Mouse (Mus musculus): ENCODE measurements around the gene Olfml1. TPM values are rescaled to one million over a fixed set of nuclear protein-coding genes. Genes with fewer than 3 reads are reported as not detected.

Olfml1 gene
- total and polyA plus RNA-seq, 3 experiments: not detected

DNA sequence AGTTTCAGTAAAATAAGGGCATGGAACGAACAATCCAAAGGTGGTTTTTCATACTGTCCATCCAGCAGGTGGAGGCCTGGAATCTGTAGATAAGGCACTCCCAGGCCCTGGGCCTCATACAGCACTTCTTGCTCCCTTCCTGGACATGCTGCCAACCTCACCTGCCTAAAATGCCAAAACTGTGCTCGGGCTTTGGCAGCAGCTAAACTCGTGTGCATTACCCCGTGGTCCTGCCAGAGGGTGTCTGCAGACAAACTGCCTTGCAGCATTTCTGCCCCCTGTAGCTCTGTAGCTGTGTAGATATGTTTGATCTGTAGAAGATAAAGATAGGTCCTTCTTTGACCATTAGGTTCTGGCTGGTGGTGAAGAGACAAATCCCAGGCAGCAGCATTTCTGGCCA, 1.7 kb downstream of the Olfml1 start:
- TF ChIP-seq MAX (IDR thresholded peaks at IDR 0.05; ENCODE audit: low read length): no peak
- TF ChIP-seq POLR2A (IDR thresholded peaks at IDR 0.05; ENCODE audit: control insufficient read depth in 1 of 2, insufficient read depth in 1 of 2, low read depth in 1 of 2, low read length in 2 of 2, poor library complexity in 1 of 2): no peak
- TF ChIP-seq MXI1 (IDR thresholded peaks at IDR 0.05; ENCODE audit: low read depth, low read length): no peak
- no peak for TF ChIP-seq MEF2A (IDR thresholded peaks at IDR 0.05; ENCODE audit: extremely low read depth, insufficient replicate concordance, low read depth, low read length, poor library complexity, severe bottlenecking)
- TF ChIP-seq KAT2A (conservative IDR thresholded peaks at IDR 0.05; ENCODE audit: low read depth, low read length): no peak
- no peak for DNase-seq (ENCODE audit: low read depth, low spot score)
- no peaks in the 10 kb centered on the region for H3K27me3 ChIP-seq (ENCODE audit: control insufficient read depth in 1 of 2, insufficient read depth in 2 of 2, low read length in 2 of 2)
- no peaks in the 10 kb centered on the region for H3K9me3 ChIP-seq (replicated peaks; ENCODE audit: insufficient read depth, low read length)
- no peaks in the 10 kb centered on the region for H3K36me3 ChIP-seq (ENCODE audit: control insufficient read depth in 1 of 2, insufficient read depth in 2 of 2, low read length in 2 of 2)
- no peak overlapping the region for H3K4me3 ChIP-seq (ENCODE audit: control insufficient read depth in 1 of 2, insufficient read depth in 1 of 2, low read depth in 2 of 2, low read length in 2 of 2)
- H3K27ac ChIP-seq (ENCODE audit: control insufficient read depth, low read depth, low read length): no peak overlapping the region
- no peaks in the 10 kb centered on the region for H3K79me2 ChIP-seq (ENCODE audit: control insufficient read depth, insufficient read depth, low read length, poor library complexity)
- no peaks in the 10 kb centered on the region for H3K4me1 ChIP-seq (ENCODE audit: control insufficient read depth in 1 of 2, insufficient read depth in 2 of 2, low read length in 2 of 2)
- no peak overlapping the region for H3K9ac ChIP-seq (ENCODE audit: control insufficient read depth, low read depth, low read length, poor library complexity, severe bottlenecking)

DNA sequence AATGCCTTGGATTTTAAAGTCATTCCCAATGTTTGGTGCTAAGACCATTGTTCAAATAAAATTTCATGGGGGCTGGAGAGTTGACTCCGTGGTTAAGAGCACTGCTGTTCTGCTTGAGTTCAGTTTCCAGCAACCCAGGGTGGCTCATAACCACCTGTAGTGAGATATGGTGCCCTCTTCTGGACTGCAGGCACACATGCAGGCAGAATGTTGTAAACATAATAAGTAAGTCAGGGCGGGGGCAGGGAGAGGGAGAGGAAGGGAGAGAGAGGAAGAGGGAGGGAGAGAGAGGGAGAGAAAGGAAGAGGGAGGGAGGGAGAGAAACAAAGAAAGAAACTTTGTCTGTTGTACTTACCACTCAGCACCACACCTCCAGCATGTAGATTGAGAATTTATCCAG, 6.6 kb downstream of the Olfml1 start:
- Histone ChIP-seq H3K4me3 (ENCODE audit: control insufficient read depth in 1 of 2, insufficient read depth in 1 of 2, low read depth in 2 of 2, low read length in 2 of 2) (no peak overlapping the region), H3K9ac (ENCODE audit: control insufficient read depth, low read depth, low read length, poor library complexity, severe bottlenecking) (no peak overlapping the region), H3K4me1 (ENCODE audit: control insufficient read depth in 1 of 2, insufficient read depth in 2 of 2, low read length in 2 of 2) (no peaks in the 10 kb centered on the region), H3K79me2 (ENCODE audit: control insufficient read depth, insufficient read depth, low read length, poor library complexity) (no peaks in the 10 kb centered on the region), H3K27me3 (ENCODE audit: control insufficient read depth in 1 of 2, insufficient read depth in 2 of 2, low read length in 2 of 2) (no peaks in the 10 kb centered on the region), H3K9me3 (replicated peaks; ENCODE audit: insufficient read depth, low read length) (no peaks in the 10 kb centered on the region), H3K27ac (ENCODE audit: control insufficient read depth, low read depth, low read length) (no peak overlapping the region), H3K36me3 (ENCODE audit: control insufficient read depth in 1 of 2, insufficient read depth in 2 of 2, low read length in 2 of 2) (no peaks in the 10 kb centered on the region)
- TF ChIP-seq ETS1 (IDR thresholded peaks at IDR 0.05; ENCODE audit: low read depth, low read length) (no peak), MAZ (IDR thresholded peaks at IDR 0.05; ENCODE audit: low read depth, low read length) (no peak), UBTF (IDR thresholded peaks at IDR 0.05; ENCODE audit: borderline replicate concordance, insufficient read depth, low read depth, low read length) (no peak), CHD2 (IDR thresholded peaks at IDR 0.05; ENCODE audit: low read length) (no peak), RAD21 (IDR thresholded peaks at IDR 0.05; ENCODE audit: low read depth, low read length) (no peak), JUND (IDR thresholded peaks at IDR 0.05; ENCODE audit: low read depth, low read length) (no peak), USF1 (IDR thresholded peaks at IDR 0.05; ENCODE audit: low read depth, low read length) (no peak), EP300 (IDR thresholded peaks at IDR 0.05; ENCODE audit: low read depth in 1 of 2, low read length in 2 of 2) (no peak), MYC (IDR thresholded peaks at IDR 0.05; ENCODE audit: low read depth, low read length) (no peak), NRF1 (IDR thresholded peaks at IDR 0.05; ENCODE audit: insufficient read depth, low read depth, low read length, poor library complexity, severe bottlenecking) (no peak), ELF1 (IDR thresholded peaks at IDR 0.05; ENCODE audit: low read depth, low read length) (no peak), MYB (IDR thresholded peaks at IDR 0.05; ENCODE audit: low read depth, low read length) (no peak), SIN3A (IDR thresholded peaks at IDR 0.05; ENCODE audit: low read length) (no peak), TBP (IDR thresholded peaks at IDR 0.05; ENCODE audit: low read depth, low read length) (no peak)
- DNase-seq (ENCODE audit: low read depth, low spot score): no peak
